1 mouse cellular context compared by ENCODE assay signal in genomic region chr11:75463624-75464023, GRCm38 (mm10).
TF ChIP-seq lines count a peak whose summit lies in the region.

No protein-coding gene starts in this region.

TF ChIP-seq in CH12.LX, 34 proteins besides CTCF, POLR2A, EP300 and RAD21:
- no peak for TF ChIP-seq E2F4 (IDR thresholded peaks at IDR 0.05; ENCODE audit: insufficient replicate concordance, low read depth, low read length)
- TF ChIP-seq HCFC1 (IDR thresholded peaks at IDR 0.05; ENCODE audit: low read depth, low read length) = no peak
- TF ChIP-seq ZNF384 (IDR thresholded peaks at IDR 0.05; ENCODE audit: low read depth, low read length) = no peak
- TF ChIP-seq ZKSCAN1 (IDR thresholded peaks at IDR 0.05; ENCODE audit: borderline replicate concordance, low read depth, low read length) = no peak
TF ChIP-seq in CH12.LX: peak in this region for 0.
